Mouse (Mus musculus) hindbrain, embryonic 12.5 days (tissue): ENCODE data around the gene Cables2. TPM values are rescaled to one million over a fixed set of nuclear protein-coding genes. Genes with fewer than 3 reads are reported as not detected.
"Not testable (repeated sequence)": the region's sequence is repeated elsewhere in the genome, so short reads cannot be mapped to it uniquely, and the experiment has no call there.

Experiments
- ATAC-seq: fragments of 200-750 bp; cut with Nextera tagmentation; 2 replicates; pipeline ENCODE4 v1.8.0; 2017; ENCODE audit warnings: moderate TSS enrichment; ENCODE audit not compliant: low FRiP score
- H3K27ac ChIP-seq: fragments of 300-500 bp; sonication (generic); 2 replicates; pipeline ENCODE4 v1.5.1; 2016; ENCODE audit warnings: mild to moderate bottlenecking
- H3K27me3 ChIP-seq: fragments of 300-500 bp; sonication (generic); 2 replicates; pipeline ENCODE4 v1.6.1; 2016; ENCODE audit warnings: mild to moderate bottlenecking
- H3K36me3 ChIP-seq: fragments of 300-500 bp; sonication (generic); 2 replicates; pipeline ENCODE4 v1.6.1; 2016; ENCODE audit warnings: mild to moderate bottlenecking
- H3K4me1 ChIP-seq: fragments of 300-500 bp; sonication (generic); 2 replicates; pipeline ENCODE4 v1.6.1; 2016
- H3K4me2 ChIP-seq: fragments of 300-500 bp; sonication (generic); replicated peaks from 2 replicates; pipeline ENCODE4 v1.6.1; 2016; ENCODE audit warnings: mild to moderate bottlenecking
- H3K4me3 ChIP-seq: fragments of 300-500 bp; sonication (generic); 2 replicates; pipeline ENCODE4 v1.5.1; 2016; ENCODE audit warnings: mild to moderate bottlenecking
- H3K9ac ChIP-seq: fragments of 300-500 bp; sonication (generic); 2 replicates; pipeline ENCODE4 v1.6.1; 2016; ENCODE audit warnings: mild to moderate bottlenecking, moderate library complexity
- H3K9me3 ChIP-seq: fragments of 300-500 bp; sonication (generic); replicated peaks from 2 replicates; pipeline ENCODE4 v1.6.1; 2016; ENCODE audit warnings: mild to moderate bottlenecking
- WGBS: fragments of 180-500 bp; shearing (Covaris S2); methylation state at CpG from one replicate; pipeline ENCODE4 v1.1.7; 2016; 5-methylcytosine and 5-hydroxymethylcytosine counted together
- polyA plus RNA-seq: library from polyadenylated mRNA; unstranded; fragments of >200 nt; fragmentation: Nextera tagmentation; extraction: Ambion mirVana; gene quantifications from 2 replicates; pipeline ENCODE4 v1.2.1, GENCODE M21; 2016

Gene Cables2
- polyA plus RNA-seq, 1 experiment from 2014 or later: 29.5 TPM

GRCm38 (mm10) chr2:180259826-180260609 is 13.3 kb downstream of the Cables2 start:
- H3K9me3 ChIP-seq, H3K4me3 ChIP-seq, H3K9ac ChIP-seq, H3K4me2 ChIP-seq, ATAC-seq, H3K27ac ChIP-seq, H3K27me3 ChIP-seq: not testable (repeated sequence)
- WGBS: 71% methylated on average over 17 of the region's 17 CpGs
- H3K4me1 ChIP-seq: peaks cover 17% of the 10 kb centered on the region
- H3K36me3 ChIP-seq: peaks cover 63% of the 10 kb centered on the region

DNA sequence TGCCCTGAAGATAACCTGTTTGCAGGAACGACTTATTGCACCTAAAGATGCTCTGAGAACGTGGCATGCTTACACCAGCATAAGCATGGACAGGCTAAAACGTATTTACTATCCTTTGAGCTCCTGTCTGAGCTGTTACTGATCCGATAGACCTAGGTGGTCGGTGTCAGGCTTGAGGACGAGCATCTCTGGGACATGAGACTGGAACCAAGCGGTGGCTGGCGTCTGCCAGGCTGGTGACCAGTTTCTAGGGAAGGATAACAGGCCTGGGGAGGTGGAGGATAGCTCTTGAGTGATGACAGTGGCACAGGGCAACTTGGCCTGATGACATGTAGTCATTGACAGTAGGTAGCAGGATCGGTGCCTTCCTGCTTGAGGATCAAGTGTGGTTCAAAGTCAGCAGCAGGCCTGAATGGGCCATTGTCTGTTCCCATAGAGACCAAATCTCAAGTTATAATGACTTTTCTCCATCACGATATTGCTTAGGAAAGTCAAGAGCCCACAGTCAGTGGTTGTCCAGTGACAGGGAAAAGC is 14.3 kb downstream of the Cables2 start:
- H3K27ac ChIP-seq, H3K4me3 ChIP-seq, H3K9me3 ChIP-seq, ATAC-seq, H3K4me2 ChIP-seq, H3K27me3 ChIP-seq: not testable (repeated sequence)
- peak overlapping the region; percentile 13; the same call in 1 of the 2 replicates for H3K9ac ChIP-seq
- H3K36me3 ChIP-seq: peaks cover 56% of the 10 kb centered on the region
- WGBS: 81% methylated on average over 10 of the region's 10 CpGs
- peaks cover 17% of the 10 kb centered on the region for H3K4me1 ChIP-seq

DNA sequence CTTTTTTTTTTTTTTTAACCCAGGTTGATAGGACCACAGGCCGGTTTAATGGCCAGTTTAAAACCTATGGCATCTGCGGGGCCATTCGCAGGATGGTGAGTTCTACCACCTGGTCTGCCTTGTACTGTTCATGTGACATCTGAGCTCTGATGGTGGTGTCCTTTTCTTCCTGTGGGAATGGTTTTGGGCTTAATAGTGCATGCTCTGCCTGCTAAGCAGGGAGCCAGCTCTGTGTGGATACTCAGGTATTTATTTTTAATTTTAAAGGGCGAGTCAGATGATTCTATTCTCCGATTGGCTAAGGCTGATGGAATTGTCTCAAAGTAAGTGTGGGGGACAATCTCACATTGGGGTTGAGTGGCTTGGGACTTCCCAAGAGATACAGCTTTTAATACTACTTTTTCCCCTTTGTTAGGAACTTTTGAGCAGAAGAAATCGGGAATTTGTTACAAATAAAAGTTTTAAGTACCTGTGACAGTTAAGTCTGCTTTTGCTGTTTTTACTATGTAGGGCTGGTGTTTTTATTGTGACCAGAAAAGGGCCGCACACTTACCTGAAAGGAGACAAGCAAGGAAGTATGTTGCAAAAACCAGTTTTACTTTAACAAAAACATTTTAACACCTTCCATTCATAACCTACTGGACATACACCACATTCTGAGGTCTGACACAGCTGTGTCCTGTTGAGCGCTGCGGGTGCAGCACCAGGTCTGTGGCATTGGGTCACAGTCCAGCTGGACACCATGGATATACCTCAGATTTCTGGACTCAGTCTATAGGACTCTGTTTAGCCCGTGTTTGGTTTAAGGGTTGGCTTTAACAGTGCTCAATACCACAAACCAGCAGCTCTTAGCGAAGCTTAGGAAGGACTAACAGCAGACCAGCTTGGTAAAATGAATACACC is 15.1 kb downstream of the Cables2 start:
- peaks cover 48% of the 10 kb centered on the region for H3K36me3 ChIP-seq
- H3K27me3 ChIP-seq: no peaks in the 10 kb centered on the region
- WGBS: 57% methylated on average over 11 of the region's 11 CpGs
- ATAC-seq: no peak
- H3K27ac ChIP-seq: 0 out of 2 replicates have a peak overlapping the region, but pooled peaks have one; percentile 7
- peak overlapping the region; percentile 87 for H3K4me3 ChIP-seq
- H3K9ac ChIP-seq: peak overlapping the region; percentile 90
- H3K9me3 ChIP-seq: no peaks in the 10 kb centered on the region
- peaks cover 17% of the 10 kb centered on the region for H3K4me1 ChIP-seq
- H3K4me2 ChIP-seq: peak overlapping the region; percentile 82

GRCm38 (mm10) chr2:180257001-180257521 is 16.2 kb downstream of the Cables2 start, which contains the start of gene Rps21:
Gene Rps21 (plus strand): TSS chr2:180257377.
- H3K4me2 ChIP-seq: peak within 1 kb of the TSS; percentile 82
- 0% methylated on average over 38 of the region's 38 CpGs for WGBS
- H3K36me3 ChIP-seq: peaks cover 37% of the 10 kb centered on the region
- peaks cover 17% of the 10 kb centered on the region for H3K4me1 ChIP-seq
- peak within 1 kb of the TSS; percentile 90 for H3K9ac ChIP-seq
- H3K27me3 ChIP-seq: no peaks in the 10 kb centered on the region
- H3K4me3 ChIP-seq: peak within 1 kb of the TSS; percentile 87
- no peaks in the 10 kb centered on the region for H3K9me3 ChIP-seq
- peak; percentile 97 for ATAC-seq
- H3K27ac ChIP-seq: peak within 1 kb of the TSS; percentile 92

DNA sequence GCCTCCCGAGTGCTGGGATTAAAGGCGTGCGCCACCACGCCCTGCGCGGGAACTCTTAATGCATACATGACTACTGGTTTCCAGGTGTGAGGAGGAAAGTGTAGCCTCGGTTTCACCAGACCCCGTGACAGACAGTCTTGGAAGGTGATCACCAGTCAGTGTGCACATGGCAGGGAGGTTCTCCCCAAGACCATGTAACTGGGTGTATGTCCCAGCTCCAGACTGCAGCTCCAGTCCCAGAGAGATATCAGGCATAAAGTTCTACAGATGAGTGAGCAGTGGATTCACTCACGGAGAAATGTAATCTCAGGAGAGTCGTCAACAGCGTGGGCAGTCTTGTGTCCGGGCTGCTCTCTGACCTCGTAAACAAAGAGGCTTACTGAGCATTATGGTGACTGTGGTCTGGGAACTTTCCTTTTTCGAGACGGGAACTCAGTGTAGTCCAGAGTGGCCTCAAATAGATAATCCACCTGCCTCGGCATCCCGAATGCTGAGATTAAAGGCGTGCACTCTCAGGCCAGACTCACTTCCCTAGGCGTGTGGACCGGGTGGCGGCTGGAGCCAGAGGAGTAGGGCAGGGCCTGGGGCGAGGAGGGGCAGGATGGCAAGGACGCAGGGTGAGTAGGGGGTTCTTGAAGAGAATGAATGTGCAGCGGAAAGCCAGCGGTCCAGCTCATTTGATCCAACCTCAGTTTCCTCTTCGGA is 16.8 kb downstream of the Cables2 start:
- peaks cover 31% of the 10 kb centered on the region for H3K36me3 ChIP-seq
- peak overlapping the region; percentile 84 for H3K9ac ChIP-seq
- H3K4me3 ChIP-seq: peak overlapping the region; percentile 87
- peak overlapping the region; percentile 79 for H3K4me2 ChIP-seq
- ATAC-seq: peak; percentile 73
- H3K27me3 ChIP-seq: no peaks in the 10 kb centered on the region
- peak overlapping the region; percentile 92 for H3K27ac ChIP-seq
- no peaks in the 10 kb centered on the region for H3K9me3 ChIP-seq
- 23% methylated on average over 26 of the region's 26 CpGs for WGBS
- H3K4me1 ChIP-seq: peaks cover 17% of the 10 kb centered on the region

GRCm38 (mm10) chr2:180255701-180256100 is 17.6 kb downstream of the Cables2 start:
- peak overlapping the region; percentile 79 for H3K4me2 ChIP-seq
- ATAC-seq: no peak
- H3K27ac ChIP-seq: no peak overlapping the region
- peaks cover 17% of the 10 kb centered on the region for H3K4me1 ChIP-seq
- H3K27me3 ChIP-seq: no peaks in the 10 kb centered on the region
- no peaks in the 10 kb centered on the region for H3K9me3 ChIP-seq
- WGBS: 94% methylated on average over 9 of the region's 9 CpGs
- H3K36me3 ChIP-seq: peaks cover 23% of the 10 kb centered on the region
- no peak overlapping the region for H3K9ac ChIP-seq
- peak overlapping the region; percentile 87; the same call in 1 of the 2 replicates for H3K4me3 ChIP-seq

- Histone ChIP-seq H3K9ac (no peak overlapping the region), H3K4me3 (no peak overlapping the region), H3K9me3 (no peaks in the 10 kb centered on the region), H3K27ac (no peak overlapping the region), H3K4me2 (no peak overlapping the region), H3K36me3 (peaks cover 13% of the 10 kb centered on the region), H3K4me1 (peaks cover 17% of the 10 kb centered on the region), H3K27me3 (no peaks in the 10 kb centered on the region)
- 94% methylated on average over 5 of the region's 5 CpGs for WGBS
- ATAC-seq: no peak
Measured at GRCm38 (mm10) chr2:180254436-180255209, 18.7 kb downstream of the Cables2 start.

- H3K27ac ChIP-seq: no peak overlapping the region
- 56% methylated on average over 3 of the region's 3 CpGs for WGBS
- ATAC-seq: no peak; the same call in 1 of the 2 replicates
- no peaks in the 10 kb centered on the region for H3K9me3 ChIP-seq
- H3K27me3 ChIP-seq: no peaks in the 10 kb centered on the region
- H3K36me3 ChIP-seq: no peaks in the 10 kb centered on the region
- no peak overlapping the region for H3K4me2 ChIP-seq
- H3K4me3 ChIP-seq: no peak overlapping the region
- peaks cover 9% of the 10 kb centered on the region for H3K4me1 ChIP-seq
- no peak overlapping the region for H3K9ac ChIP-seq
Measured at GRCm38 (mm10) chr2:180251838-180252237, 21.5 kb downstream of the Cables2 start.

DNA sequence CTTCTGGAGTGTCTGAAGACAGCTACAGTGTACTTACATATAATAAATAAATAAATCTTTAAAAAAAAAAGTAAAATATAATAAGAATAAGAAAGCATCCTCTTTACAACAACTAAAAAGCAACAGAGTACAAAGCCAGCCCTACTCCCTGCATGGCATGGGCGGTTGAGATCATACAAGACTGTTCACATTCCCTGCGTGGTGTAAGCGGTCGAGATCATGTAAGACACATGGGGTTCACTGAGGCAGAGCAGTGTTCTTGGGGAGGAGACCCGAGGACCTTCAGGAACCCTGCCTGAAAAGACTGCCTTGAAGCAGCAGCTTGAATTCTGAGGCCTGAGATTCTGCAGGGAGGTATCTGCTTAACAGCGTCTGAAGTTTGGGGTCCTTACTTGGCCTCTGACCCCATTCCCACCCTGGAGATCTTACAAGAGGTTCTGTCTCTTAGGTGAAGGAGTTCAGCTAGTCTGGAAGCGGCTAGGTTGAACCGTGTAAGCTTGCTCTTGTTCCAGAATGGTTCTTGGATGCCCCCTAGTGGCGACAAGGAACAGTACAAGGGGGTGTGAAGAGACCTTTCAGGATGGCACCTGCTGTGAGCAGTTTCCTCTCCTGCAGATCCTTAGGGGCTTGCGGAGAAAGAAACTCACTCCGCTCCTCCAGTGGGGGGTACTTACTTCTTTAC is 22.2 kb downstream of the Cables2 start:
- WGBS: 28% methylated on average over 11 of the region's 11 CpGs
- Histone ChIP-seq H3K27me3 (no peaks in the 10 kb centered on the region), H3K36me3 (no peaks in the 10 kb centered on the region), H3K9ac (no peak overlapping the region), H3K9me3 (no peaks in the 10 kb centered on the region), H3K27ac (no peak overlapping the region), H3K4me3 (no peak overlapping the region), H3K4me1 (peaks cover 3% of the 10 kb centered on the region), H3K4me2 (no peak overlapping the region)
- peak; percentile 88 for ATAC-seq

GRCm38 (mm10) chr2:180248947-180249660 is 24.2 kb downstream of the Cables2 start:
- H3K36me3 ChIP-seq: no peaks in the 10 kb centered on the region
- H3K4me2 ChIP-seq: no peak overlapping the region
- H3K4me3 ChIP-seq: no peak overlapping the region
- ATAC-seq: no peak
- H3K9me3 ChIP-seq: no peaks in the 10 kb centered on the region
- H3K9ac ChIP-seq: no peak overlapping the region
- no peaks in the 10 kb centered on the region for H3K4me1 ChIP-seq
- no peak overlapping the region for H3K27ac ChIP-seq
- no peaks in the 10 kb centered on the region for H3K27me3 ChIP-seq
- 46% methylated on average over 9 of the region's 9 CpGs for WGBS
